Mouse (Mus musculus) lung, postnatal 0 days (tissue): ENCODE measurements around the gene Lonp2.

ENCODE experiments used
- CTCF ChIP-seq: IDR thresholded peaks from 2 replicates; pipeline ENCODE4 v1.5.1; 2016; ENCODE audit warnings: antibody characterized with exemption, mild to moderate bottlenecking
- EP300 ChIP-seq: IDR thresholded peaks from 2 replicates; pipeline ENCODE4 v1.6.1; 2016; ENCODE audit warnings: antibody characterized with exemption, mild to moderate bottlenecking, control low read depth

- TF ChIP-seq CTCF (no peak), EP300 (no peak)
These were observed 133.3 kb downstream of the Lonp2 start for GRCm38 (mm10) chr8:86756948-86757733.
